Mouse (Mus musculus) lung, postnatal 14 days (tissue): Measurements from ENCODE around the gene Cyp2b13.
"Not testable (repeated sequence)": the region's sequence is repeated elsewhere in the genome, so short reads cannot be mapped to it uniquely, and the experiment has no call there.

ENCODE experiments used
- DNase-seq: peaks from one replicate; pipeline ENCODE4 v3.0.0; 2021

The Cyp2b13 gene

DNA sequence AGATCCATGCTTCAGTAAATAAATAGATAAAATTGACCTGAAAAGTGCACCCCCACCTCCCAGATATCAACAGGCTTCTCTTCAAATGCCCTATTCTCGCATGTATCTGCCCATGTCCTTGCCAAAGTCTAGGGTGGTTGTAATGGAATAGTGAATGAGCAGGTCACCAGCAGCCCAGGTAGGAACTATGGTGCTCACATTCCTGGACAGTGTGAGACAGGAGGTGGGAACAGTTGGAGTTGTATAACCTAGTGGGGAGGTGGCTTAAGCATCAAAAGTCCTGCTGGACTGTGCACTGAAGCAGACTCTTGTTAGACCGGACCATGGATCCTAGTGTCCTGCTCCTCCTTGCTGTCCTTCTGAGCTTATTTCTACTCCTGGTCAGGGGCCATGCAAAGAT, at the start of gene Cyp2b13:
Cyp2b13 (plus strand) TSS at position 301 of the 400 bp plus-strand sequence.
- DNase-seq: not testable (repeated sequence)

DNA sequence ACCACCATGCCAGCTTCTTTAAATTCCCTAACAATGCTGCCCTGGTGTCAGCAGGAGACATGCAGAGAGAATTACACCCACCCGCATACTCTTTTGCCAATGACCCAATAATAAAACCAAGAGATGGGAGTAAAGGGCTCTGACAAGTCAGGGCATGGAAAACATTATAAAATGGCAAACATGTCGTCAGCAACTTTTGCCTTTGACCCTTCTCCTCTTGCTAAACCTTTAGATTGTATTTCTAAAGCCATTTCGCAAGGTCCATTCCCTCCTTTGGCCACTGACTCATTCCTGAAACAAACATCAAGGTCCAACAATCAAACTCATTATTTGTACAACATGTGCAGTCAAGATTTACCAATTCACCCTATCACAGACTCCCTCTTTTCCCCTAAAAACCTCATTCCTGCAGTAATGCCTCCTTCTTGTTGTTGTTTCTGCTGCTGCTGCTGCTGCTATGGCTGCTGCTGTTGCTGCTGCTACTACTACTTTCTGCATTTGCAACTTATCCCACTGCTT, 41.4 kb upstream of the Cyp2b13 start:
- DNase-seq: not testable (repeated sequence)

DNA sequence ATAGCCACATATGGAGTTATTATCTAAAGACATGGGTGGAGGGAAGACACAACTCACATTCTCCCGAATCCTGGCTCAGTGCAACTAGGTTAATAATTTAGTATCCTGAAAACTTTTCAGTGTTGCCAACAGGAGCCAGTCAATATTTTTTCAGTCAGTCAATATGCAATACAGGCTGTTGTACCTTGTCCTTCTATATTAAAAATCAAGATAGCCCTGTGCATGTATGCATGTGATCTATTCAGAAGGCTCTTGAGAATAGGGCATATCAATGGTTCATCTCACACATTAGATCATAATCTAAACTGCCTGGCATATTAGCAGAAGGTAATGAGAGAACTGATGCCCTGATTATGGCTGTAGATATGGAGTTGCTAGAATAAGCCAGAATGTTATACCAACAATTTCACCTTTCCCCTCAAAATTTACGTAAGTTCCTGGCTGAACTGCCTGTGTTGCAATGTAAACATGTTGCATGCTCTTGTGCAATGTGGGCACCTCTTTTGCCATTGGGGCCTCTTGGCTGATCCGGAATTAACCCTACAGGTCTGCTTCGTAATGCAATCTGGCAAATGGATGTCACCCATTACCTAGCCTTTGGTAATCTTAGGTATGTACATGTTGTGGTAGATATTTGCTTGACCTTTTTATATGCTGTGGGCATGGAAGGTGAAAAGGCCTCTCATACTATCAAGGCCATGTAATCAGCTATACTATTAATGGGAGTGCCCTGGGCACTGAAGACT, 6.2 kb upstream of the Cyp2b13 start:
- DNase-seq: not testable (repeated sequence)

DNA sequence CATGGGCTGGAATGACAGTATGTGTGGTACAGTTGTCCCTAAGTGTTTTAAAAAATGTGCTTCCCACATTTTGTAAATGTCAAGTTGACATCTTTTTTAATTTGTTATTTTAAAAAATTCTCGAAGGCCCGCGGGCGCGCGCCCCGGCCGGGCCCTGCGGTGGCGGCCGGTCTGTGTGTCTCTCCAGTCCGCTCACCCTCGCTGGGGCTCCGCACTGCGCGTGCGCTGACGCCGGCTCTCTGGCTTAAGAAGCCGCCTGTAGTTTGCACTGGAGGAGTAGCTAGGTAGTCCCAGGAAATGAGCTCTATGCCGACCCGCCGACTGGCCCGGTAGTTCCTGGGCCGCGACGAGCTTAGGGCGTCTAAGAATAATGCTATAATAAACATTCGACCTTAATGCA, 10.4 kb downstream of the Cyp2b13 start:
- not testable (repeated sequence) for DNase-seq

DNA sequence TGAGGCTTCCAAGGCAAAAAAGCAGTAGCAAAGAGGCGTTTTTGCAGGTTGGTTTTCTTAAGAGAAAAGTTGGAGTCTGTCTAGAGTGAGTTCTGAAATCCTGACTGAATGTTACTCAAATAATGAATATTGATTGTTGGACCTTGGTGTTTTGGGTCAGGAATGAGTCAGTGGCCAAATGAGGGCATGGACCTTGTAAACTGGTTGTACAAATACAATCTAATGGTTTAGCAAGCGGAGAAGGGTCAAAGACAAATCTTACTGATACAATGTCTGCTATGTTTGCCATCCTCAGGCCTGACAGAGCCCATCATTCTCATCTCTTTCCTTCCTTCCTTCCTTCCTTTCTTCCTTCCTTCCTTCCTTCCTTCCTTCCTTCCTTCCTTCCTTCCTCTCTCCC, 21.3 kb downstream of the Cyp2b13 start:
- DNase-seq: no peak

DNA sequence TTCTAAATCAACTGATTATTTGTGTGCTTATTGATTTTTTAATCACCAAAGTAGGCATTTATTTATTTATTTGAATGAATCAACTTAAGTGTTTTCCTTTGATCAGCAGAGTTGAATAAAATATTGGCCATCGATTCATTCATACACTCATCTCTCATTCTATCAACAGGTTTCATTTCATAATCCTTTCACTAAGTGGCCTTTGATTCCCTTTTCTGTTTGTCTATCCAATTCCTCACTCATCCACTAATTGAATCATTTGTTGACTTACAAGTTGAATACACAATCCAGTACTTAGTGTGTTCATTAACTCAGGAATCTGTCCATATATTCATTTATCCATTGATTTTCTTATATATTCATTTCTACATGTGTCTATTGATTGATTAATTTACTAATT, 26.1 kb downstream of the Cyp2b13 start:
- DNase-seq: no peak

DNA sequence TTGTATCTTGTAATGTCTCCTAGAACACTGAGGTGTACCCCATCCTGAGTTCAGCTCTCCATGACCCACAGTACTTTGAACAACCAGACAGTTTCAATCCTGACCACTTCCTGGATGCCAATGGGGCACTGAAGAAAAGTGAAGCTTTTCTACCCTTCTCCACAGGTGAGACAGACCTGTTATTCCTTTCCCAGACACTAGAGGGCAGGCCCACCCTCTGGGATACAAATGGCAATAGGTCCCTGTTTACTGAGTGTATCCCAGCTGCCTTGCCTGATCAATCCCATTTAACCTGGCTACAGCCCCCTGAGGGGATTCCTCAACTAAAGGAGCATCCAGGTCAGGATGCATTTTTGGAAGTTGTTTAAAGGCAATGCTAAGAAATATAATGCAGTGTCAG, 27.3 kb downstream of the Cyp2b13 start:
- not testable (repeated sequence) for DNase-seq

DNA sequence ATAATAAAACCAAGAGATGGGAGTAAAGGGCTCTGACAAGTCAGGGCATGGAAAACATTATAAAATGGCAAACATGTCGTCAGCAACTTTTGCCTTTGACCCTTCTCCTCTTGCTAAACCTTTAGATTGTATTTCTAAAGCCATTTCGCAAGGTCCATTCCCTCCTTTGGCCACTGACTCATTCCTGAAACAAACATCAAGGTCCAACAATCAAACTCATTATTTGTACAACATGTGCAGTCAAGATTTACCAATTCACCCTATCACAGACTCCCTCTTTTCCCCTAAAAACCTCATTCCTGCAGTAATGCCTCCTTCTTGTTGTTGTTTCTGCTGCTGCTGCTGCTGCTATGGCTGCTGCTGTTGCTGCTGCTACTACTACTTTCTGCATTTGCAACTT, 78.3 kb downstream of the Cyp2b13 start:
- not testable (repeated sequence) for DNase-seq

DNA sequence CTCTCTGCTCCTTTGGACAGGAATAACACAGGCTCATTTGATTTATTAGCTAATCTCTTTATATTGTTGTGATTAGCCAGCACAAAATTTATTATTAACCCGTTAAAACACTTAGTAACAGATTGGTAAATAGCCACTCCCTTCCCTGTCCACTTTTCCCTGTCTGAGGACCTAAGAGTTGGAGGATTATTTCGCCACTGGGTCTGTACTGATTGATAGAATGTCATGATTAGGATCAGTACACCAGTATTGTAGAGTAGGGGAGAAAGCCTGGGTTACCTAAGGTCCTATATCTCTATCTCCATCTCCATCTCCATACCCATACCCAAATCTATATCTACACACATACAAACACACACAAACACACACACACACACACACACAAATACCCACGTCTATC, 82.4 kb downstream of the Cyp2b13 start:
- DNase-seq: not testable (repeated sequence)
